Mouse (Mus musculus): ENCODE results near the gene Atg4b.

The Atg4b gene

GRCm38 (mm10) chr1:93756154-93756553 is 4.9 kb downstream of the Atg4b start:
- no peak for DNase-seq (ENCODE audit: low spot score)

- no peak for DNase-seq (ENCODE audit: low spot score)
These were observed 8.8 kb downstream of the Atg4b start for GRCm38 (mm10) chr1:93760076-93760475.

GRCm38 (mm10) chr1:93763531-93763930 is 12.2 kb downstream of the Atg4b start:
- peak; percentile 20 for DNase-seq (ENCODE audit: low spot score)

- DNase-seq (ENCODE audit: low spot score), result no peak
These were observed 13.7 kb downstream of the Atg4b start for GRCm38 (mm10) chr1:93764871-93765591.

- no peak for DNase-seq (ENCODE audit: low spot score)
These were observed 16.3 kb downstream of the Atg4b start for GRCm38 (mm10) chr1:93767600-93767999.

GRCm38 (mm10) chr1:93769901-93770300 is 18.6 kb downstream of the Atg4b start:
- DNase-seq (ENCODE audit: low spot score), result no peak

GRCm38 (mm10) chr1:93776686-93777085 is 25.4 kb downstream of the Atg4b start:
- DNase-seq (ENCODE audit: low spot score), result no peak

- no peak for DNase-seq (ENCODE audit: low spot score)
These were observed 35.6 kb downstream of the Atg4b start for GRCm38 (mm10) chr1:93786912-93787311.

- no peak for DNase-seq (ENCODE audit: low spot score)
These were observed 43.2 kb downstream of the Atg4b start for GRCm38 (mm10) chr1:93794526-93794925.

GRCm38 (mm10) chr1:93795886-93796285 is 44.6 kb downstream of the Atg4b start:
- DNase-seq (ENCODE audit: low spot score), result no peak

GRCm38 (mm10) chr1:93800670-93801503 is 49.6 kb downstream of the Atg4b start:
- DNase-seq (ENCODE audit: low spot score), result no peak

GRCm38 (mm10) chr1:93801741-93802238 is 50.5 kb downstream of the Atg4b start, which contains the start of gene Dtymk:
Gene Dtymk, minus strand, starts transcription at chr1:93801934.
- peak; percentile 85 for DNase-seq (ENCODE audit: low spot score)

GRCm38 (mm10) chr1:93802771-93803170 is 51.5 kb downstream of the Atg4b start:
- no peak for DNase-seq (ENCODE audit: low spot score)

- peak; percentile 100 for DNase-seq (ENCODE audit: low spot score)
These were observed 52.5 kb downstream of the Atg4b start, which contains the start of gene Ing5 for GRCm38 (mm10) chr1:93803556-93804507. Gene Ing5, plus strand, starts transcription at chr1:93803965.

- no peak for DNase-seq (ENCODE audit: low spot score)
These were observed 53.5 kb downstream of the Atg4b start for GRCm38 (mm10) chr1:93804818-93805217.

- peak; percentile 40 for DNase-seq (ENCODE audit: low spot score)
These were observed 54.1 kb downstream of the Atg4b start for GRCm38 (mm10) chr1:93805221-93805951.

GRCm38 (mm10) chr1:93808871-93809270 is 57.6 kb downstream of the Atg4b start:
- DNase-seq (ENCODE audit: low spot score), result no peak

- no peak for DNase-seq (ENCODE audit: low spot score)
These were observed 58.7 kb downstream of the Atg4b start for GRCm38 (mm10) chr1:93810011-93810410.

- DNase-seq (ENCODE audit: low spot score), result no peak
These were observed 60.3 kb downstream of the Atg4b start for GRCm38 (mm10) chr1:93811495-93812039.

GRCm38 (mm10) chr1:93817823-93818532 is 66.7 kb downstream of the Atg4b start:
- no peak for DNase-seq (ENCODE audit: low spot score)

Measured in spleen, adult 12 weeks (tissue).